Mouse (Mus musculus): ENCODE data around the gene Lama4. TPM values are rescaled to one million over a fixed set of nuclear protein-coding genes. Genes with fewer than 3 reads are reported as not detected.

The Lama4 gene
- 16.4 and 20.4 TPM in 2 replicates for polyA plus RNA-seq (2016; fragmentation: Nextera tagmentation; extraction: Ambion mirVana)

DNA sequence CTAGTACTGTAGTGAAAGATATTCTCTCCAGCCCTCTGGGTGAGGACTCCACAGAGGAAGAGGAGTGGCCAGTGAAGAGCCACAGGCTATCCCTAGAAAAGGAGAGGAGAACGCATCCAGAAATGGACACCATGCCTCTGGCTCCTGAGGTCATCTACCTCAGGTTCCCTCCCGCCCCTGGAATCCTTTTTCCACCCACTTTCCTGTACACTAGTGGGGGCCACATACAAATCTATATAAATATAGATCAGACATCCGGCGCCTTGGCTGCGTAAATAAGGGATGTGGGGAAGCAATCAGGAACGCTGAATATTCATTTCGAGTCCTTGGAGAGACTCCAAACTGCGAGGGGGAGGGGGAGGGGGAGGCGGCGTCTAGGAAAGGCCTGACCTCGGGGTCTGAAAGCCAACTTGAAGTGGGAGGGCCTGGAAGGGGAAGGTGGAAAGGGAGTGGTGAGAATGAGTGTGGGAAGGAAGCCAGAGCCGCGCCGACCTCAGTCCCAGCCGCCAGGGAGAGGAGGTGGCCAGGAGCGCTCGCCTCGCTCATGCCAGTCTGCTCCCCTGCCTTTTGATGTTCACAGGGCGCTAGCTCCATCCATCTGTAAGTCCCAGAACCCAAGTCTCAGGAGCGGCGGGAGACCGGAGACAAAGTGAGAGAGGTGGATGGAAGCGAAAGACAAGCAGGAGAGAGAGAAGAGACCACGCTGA is at the start of gene Lama4:
Gene Lama4 (plus strand): TSS at position 441 of the 707 bp plus-strand sequence.
- H3K4me1 ChIP-seq, result peaks cover 12% of the 10 kb centered on the region
- peak within 1 kb of the TSS; percentile 31; the same call in 1 of the 2 replicates for H3K27ac ChIP-seq
- peaks cover 11% of the 10 kb centered on the region; the same call in 1 of the 2 replicates for H3K27me3 ChIP-seq
- peak within 1 kb of the TSS; percentile 38 for H3K9ac ChIP-seq
- no peaks in the 10 kb centered on the region for H3K9me3 ChIP-seq
- 9% methylated on average over 23 of the region's 24 CpGs for WGBS
- no peaks in the 10 kb centered on the region for H3K36me3 ChIP-seq (replicated peaks)
- ATAC-seq (ENCODE audit: low FRiP score), result peak; percentile 82
- peak within 1 kb of the TSS; percentile 38 for H3K4me3 ChIP-seq (replicated peaks)
- peak within 1 kb of the TSS; percentile 57 for H3K4me2 ChIP-seq

DNA sequence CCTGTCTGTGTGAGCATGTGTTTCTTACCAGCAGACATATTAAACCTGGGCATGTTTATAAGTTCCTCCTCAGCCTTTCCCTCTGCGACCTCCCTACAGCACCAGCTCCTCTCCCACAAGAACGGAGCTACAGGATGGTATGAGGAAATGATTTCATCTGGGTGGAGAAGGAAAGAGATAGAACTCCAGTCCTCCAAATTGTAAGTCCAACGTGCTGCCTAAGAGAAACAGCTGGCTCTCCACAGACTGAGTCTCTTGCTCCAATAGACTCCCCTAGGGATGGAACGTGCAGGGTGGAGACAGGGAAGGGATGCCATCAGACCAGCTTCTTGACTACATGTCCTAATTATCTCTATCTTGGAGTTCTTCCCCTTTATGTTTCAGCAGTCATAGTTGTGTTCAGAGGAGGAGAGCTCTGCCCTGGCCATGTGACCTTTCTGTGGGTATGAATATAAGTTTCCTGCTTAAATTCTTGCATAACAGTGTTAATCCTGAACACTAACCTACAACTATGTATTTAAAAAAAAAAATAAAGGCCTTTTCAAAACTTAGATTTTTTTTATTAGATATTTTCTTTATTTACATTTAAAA is 49.2 kb upstream of the Lama4 start:
- Histone ChIP-seq H3K4me1 (no peaks in the 10 kb centered on the region), H3K36me3 (replicated peaks) (no peaks in the 10 kb centered on the region), H3K9ac (no peak overlapping the region), H3K27me3 (no peaks in the 10 kb centered on the region), H3K9me3 (no peaks in the 10 kb centered on the region), H3K27ac (no peak overlapping the region), H3K4me3 (replicated peaks) (no peak overlapping the region), H3K4me2 (no peak overlapping the region)
- 83% methylated on average over 4 of the region's 4 CpGs for WGBS
- no peak for ATAC-seq (ENCODE audit: low FRiP score)

DNA sequence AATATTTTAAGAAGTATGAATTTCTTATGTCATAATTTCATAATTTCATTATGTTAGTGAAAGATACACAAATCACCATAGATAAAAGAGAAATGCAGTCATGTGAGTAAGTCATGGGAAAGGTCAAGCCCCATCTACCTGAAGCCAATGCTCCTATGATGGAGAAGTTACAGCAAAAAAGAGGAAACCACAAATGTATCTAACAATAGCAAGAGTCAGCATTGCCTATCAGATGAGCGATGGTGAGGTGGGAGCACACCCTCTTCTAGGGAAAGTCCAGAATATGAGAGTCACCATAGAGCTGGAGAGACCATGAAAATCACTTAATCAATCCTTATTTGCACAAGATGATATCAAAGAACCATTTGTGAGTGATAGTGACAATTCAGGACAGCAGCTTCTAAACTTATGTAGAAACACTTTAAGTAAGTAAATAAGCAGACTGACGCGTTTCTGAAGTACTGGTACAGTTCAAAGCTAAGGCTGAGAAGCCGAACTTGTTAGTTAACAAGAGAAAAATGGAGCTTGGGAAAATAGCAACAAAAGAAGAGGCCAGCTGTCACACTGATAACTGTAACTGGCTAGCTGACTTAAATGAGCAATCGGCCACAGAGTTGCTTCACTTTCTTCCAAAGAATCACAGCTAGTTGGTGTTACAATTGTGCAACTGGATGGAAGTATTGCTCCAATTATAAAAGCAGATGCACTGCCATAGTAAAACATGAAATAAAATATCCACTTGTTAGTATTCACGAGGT is 36.2 kb upstream of the Lama4 start:
- 87% methylated on average over 6 of the region's 6 CpGs for WGBS

DNA sequence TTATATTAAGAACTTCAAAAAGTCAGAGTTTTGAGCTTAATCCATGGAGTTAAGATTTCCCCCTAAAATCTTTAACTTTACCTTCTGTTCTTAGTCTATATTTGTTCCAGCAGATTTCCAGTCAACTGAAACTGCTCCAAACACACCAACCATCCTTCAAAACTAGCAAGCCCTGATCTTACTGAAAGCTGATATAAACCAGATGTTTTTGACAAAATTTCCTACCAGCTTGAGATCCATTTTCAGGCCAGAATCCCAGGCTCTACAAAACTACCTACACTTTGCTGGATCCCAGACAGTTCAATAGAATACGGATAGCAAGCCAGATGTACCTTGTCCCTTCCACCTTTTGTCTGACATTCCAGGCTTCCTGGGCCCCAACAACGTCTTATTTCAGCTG is 20.6 kb upstream of the Lama4 start:
- no peak for ATAC-seq (ENCODE audit: low FRiP score)
- Histone ChIP-seq H3K9me3 (no peaks in the 10 kb centered on the region), H3K27ac (no peak overlapping the region), H3K4me1 (no peaks in the 10 kb centered on the region), H3K9ac (no peak overlapping the region), H3K4me2 (no peak overlapping the region), H3K36me3 (replicated peaks) (no peaks in the 10 kb centered on the region), H3K4me3 (replicated peaks) (no peak overlapping the region), H3K27me3 (no peaks in the 10 kb centered on the region)
- 76% methylated on average over 2 of the region's 2 CpGs for WGBS

More for the DNA sequence above, 36.2 kb upstream of the Lama4 start:
- H3K27me3 ChIP-seq, result no peaks in the 10 kb centered on the region
- H3K9me3 ChIP-seq, result no peaks in the 10 kb centered on the region
- H3K4me1 ChIP-seq, result no peaks in the 10 kb centered on the region
- H3K4me2 ChIP-seq, result no peak overlapping the region
- no peak overlapping the region for H3K9ac ChIP-seq
- H3K27ac ChIP-seq, result no peak overlapping the region
- ATAC-seq (ENCODE audit: low FRiP score), result no peak
- no peaks in the 10 kb centered on the region for H3K36me3 ChIP-seq (replicated peaks)
- H3K4me3 ChIP-seq (replicated peaks), result no peak overlapping the region

DNA sequence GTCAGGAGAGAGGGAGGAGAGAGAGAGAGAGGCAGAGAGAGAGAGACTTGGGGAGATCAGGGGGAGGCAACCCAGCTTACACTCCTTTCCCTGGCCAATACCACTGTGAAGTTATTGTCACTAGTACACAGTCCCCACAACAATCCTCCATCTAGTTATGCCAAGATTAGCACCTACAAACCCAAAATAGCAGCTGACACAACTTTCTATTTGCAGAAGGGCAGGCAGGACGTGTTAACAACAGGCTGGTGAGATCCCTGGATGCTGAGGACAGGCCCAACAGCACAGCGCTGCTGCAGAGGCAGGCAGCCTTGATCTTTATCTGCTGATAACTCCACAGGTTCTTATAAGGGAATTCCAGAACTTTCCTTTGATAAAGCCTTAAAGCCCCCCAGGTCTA is 3.4 kb upstream of the Lama4 start:
- no peak for ATAC-seq (ENCODE audit: low FRiP score)
- peaks cover 12% of the 10 kb centered on the region for H3K4me1 ChIP-seq
- H3K36me3 ChIP-seq (replicated peaks), result no peaks in the 10 kb centered on the region
- H3K4me3 ChIP-seq (replicated peaks), result no peak overlapping the region
- no peak overlapping the region for H3K4me2 ChIP-seq
- peaks cover 9% of the 10 kb centered on the region; the same call in 1 of the 2 replicates for H3K27me3 ChIP-seq
- 68% methylated on average over 2 of the region's 2 CpGs for WGBS
- no peaks in the 10 kb centered on the region for H3K9me3 ChIP-seq
- no peak overlapping the region for H3K27ac ChIP-seq
- no peak overlapping the region for H3K9ac ChIP-seq

DNA sequence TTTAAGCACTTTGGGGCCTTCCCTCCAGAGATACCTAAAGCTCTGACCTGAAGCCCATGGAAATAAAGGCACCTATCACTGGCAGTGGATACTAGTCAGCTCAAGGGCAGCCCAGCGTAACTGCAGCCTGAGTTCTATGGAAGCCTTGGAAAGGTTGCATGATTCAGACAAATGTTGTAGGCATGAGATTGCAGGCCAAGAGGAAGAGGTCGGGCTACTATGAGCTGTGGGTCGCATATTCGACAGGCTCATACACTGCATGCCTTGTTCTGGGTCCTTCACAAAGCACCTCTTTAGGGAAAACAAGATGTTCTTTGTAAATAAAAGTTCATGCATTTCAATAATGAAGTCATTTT is 618 bp upstream of the Lama4 start:
- no peak for ATAC-seq (ENCODE audit: low FRiP score)
- H3K9ac ChIP-seq, result no peak overlapping the region
- peaks cover 11% of the 10 kb centered on the region; the same call in 1 of the 2 replicates for H3K27me3 ChIP-seq
- no peaks in the 10 kb centered on the region for H3K9me3 ChIP-seq
- no peak overlapping the region for H3K4me2 ChIP-seq
- peaks cover 12% of the 10 kb centered on the region for H3K4me1 ChIP-seq
- H3K4me3 ChIP-seq (replicated peaks), result no peak overlapping the region
- H3K27ac ChIP-seq, result no peak overlapping the region
- 75% methylated on average over 4 of the region's 4 CpGs for WGBS
- H3K36me3 ChIP-seq (replicated peaks), result no peaks in the 10 kb centered on the region

DNA sequence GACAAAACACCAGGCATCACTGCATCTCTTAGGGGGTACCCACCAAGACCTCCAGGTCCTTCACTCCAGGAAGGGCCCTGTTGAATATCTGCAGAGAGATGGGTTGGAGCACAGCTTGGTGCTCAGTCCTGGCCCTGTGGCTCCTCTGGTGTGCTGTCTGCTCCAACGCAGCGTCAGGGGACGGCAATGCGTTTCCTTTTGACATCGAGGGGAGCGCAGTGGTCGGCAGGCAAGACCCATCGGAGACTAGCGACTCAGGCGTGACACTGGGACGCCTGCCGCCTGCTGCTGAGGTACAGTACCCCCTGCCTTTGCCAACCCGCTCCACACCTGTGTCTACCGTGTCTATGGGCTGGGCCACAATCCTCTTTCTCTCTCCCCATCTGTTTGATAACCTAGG is 542 bp downstream of the Lama4 start:
- peak; percentile 64 for ATAC-seq (ENCODE audit: low FRiP score)

DNA sequence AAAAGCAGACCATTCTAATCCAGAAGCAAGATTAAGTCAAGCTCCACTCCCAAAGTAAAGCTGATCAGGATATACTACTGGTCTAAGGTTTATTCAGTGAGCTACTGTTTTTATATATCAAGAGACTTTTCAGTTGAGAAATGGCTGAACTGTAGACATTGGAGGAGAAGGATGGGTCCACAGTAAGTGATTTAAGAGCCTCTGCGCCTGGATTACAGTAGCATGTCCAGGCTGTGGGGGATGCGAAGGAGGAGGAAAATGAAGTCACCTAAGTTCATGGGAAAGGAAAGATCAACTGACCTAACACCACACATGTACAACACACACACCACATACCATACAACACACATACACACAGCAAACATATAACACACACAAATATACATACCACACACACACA is 1.3 kb downstream of the Lama4 start:
- no peak overlapping the region for H3K4me2 ChIP-seq
- peaks cover 11% of the 10 kb centered on the region; the same call in 1 of the 2 replicates for H3K27me3 ChIP-seq
- H3K27ac ChIP-seq, result no peak overlapping the region
- WGBS, result 86% methylated on average over 2 of the region's 2 CpGs
- H3K36me3 ChIP-seq (replicated peaks), result no peaks in the 10 kb centered on the region
- no peak for ATAC-seq (ENCODE audit: low FRiP score)
- peaks cover 12% of the 10 kb centered on the region for H3K4me1 ChIP-seq
- H3K9me3 ChIP-seq, result no peaks in the 10 kb centered on the region
- H3K4me3 ChIP-seq (replicated peaks), result no peak overlapping the region
- 0 out of 2 replicates have a peak overlapping the region, but pooled peaks have one; percentile 9 for H3K9ac ChIP-seq

More for the DNA sequence above, 542 bp downstream of the Lama4 start:
- no peaks in the 10 kb centered on the region for H3K36me3 ChIP-seq (replicated peaks)
- peak overlapping the region; percentile 38 for H3K4me3 ChIP-seq (replicated peaks)
- peaks cover 12% of the 10 kb centered on the region for H3K4me1 ChIP-seq
- no peaks in the 10 kb centered on the region for H3K9me3 ChIP-seq
- peak overlapping the region; percentile 31; the same call in 1 of the 2 replicates for H3K27ac ChIP-seq
- peak overlapping the region; percentile 38 for H3K9ac ChIP-seq
- H3K4me2 ChIP-seq, result peak overlapping the region; percentile 57
- H3K27me3 ChIP-seq, result peaks cover 11% of the 10 kb centered on the region; the same call in 1 of the 2 replicates
- 4% methylated on average over 14 of the region's 14 CpGs for WGBS

DNA sequence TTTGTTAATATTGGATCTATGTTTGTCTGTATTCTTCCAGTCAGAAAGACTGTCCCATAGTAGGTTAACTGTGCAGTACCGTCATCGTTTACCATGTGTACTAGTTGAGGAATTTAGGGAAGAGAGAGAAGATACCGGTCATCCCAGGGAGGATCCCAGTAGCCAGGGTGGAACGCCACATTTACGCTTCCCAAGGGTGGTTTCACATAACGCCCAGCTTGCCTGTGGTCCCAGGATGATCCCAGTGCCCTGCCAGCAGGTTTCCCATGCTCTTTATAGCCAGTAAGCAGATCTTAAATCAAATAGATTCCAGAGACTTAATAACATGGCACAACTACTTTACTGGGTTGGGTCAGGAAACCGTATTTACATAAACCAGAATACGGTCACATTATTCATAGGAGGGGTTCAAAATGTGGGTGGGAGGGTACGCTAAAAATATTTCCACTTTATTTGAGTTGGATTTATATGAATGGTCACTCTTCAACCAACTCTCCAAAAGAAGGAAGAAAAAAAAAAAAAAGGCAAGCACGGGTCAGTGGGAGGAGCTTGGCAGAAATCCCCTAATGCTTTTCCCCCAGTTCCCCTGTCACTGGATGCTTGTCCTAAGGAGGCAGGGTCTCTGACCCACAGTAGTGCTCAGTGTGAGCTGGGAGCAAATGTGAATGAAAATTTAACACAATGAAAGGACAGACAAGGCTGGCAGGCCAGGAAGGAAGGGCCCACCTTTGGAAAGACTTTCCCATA is 3.2 kb downstream of the Lama4 start:
- ATAC-seq (ENCODE audit: low FRiP score), result no peak
- Histone ChIP-seq H3K27me3 (peaks cover 11% of the 10 kb centered on the region; the same call in 1 of the 2 replicates), H3K4me3 (replicated peaks) (no peak overlapping the region), H3K4me2 (no peak overlapping the region), H3K9ac (no peak overlapping the region), H3K4me1 (peaks cover 12% of the 10 kb centered on the region), H3K27ac (no peak overlapping the region), H3K9me3 (no peaks in the 10 kb centered on the region), H3K36me3 (replicated peaks) (no peaks in the 10 kb centered on the region)
- WGBS, result 78% methylated on average over 10 of the region's 10 CpGs

DNA sequence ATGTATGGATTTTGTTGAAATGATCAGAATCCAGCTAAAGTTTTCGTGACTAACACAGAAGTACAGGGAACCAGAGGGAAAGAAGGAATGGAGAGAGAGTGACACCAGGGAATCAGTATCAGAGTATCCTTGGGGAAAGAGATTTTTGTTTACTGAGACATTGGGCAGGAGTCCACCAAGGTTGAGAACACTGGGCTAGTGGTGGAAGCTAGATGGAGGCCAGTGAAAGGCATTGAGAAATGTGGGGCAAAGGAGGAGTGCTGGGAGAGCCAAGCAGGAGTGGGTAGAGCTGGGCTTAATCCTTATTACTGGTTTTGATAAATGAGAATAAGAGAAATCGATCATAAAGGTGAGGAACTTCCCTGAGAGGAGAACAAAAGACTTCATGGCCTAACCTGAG is 4.2 kb downstream of the Lama4 start:
- H3K9ac ChIP-seq, result no peak overlapping the region
- no peak overlapping the region for H3K4me2 ChIP-seq
- H3K36me3 ChIP-seq (replicated peaks), result no peaks in the 10 kb centered on the region
- 83% methylated on average over 2 of the region's 2 CpGs for WGBS
- peaks cover 12% of the 10 kb centered on the region for H3K4me1 ChIP-seq
- no peak overlapping the region for H3K4me3 ChIP-seq (replicated peaks)
- H3K27ac ChIP-seq, result no peak overlapping the region
- no peaks in the 10 kb centered on the region for H3K9me3 ChIP-seq
- ATAC-seq (ENCODE audit: low FRiP score), result no peak
- H3K27me3 ChIP-seq, result peaks cover 11% of the 10 kb centered on the region; the same call in 1 of the 2 replicates

DNA sequence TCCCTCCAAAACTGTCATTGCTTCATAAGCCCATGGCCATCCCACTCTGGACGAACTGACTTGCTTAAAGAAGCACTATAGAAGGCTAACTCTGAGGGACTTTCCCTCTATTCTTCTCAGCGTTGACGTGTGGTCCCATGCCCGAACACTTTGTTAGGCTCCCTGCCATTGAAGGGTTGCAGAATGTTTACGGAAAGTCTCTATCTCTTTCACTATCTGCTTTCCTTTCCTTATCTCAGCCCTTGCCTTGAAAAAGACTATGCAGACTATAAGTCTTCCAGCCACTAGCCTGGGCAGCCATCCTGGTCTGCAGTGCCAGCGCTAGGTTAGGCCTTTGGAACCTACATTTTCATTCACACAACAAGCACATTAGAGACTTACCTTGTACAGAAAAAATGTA is 4.7 kb downstream of the Lama4 start:
- no peak for ATAC-seq (ENCODE audit: low FRiP score)
- peaks cover 11% of the 10 kb centered on the region; the same call in 1 of the 2 replicates for H3K27me3 ChIP-seq
- H3K36me3 ChIP-seq (replicated peaks), result no peaks in the 10 kb centered on the region

More for the DNA sequence above, 4.7 kb downstream of the Lama4 start:
- Histone ChIP-seq H3K4me2 (no peak overlapping the region), H3K9ac (no peak overlapping the region), H3K4me3 (replicated peaks) (no peak overlapping the region), H3K27ac (no peak overlapping the region), H3K4me1 (peaks cover 12% of the 10 kb centered on the region), H3K9me3 (no peaks in the 10 kb centered on the region)
- WGBS, result 86% methylated on average over 6 of the region's 6 CpGs
